8 mouse cellular contexts compared by ENCODE assay signal in the genomic region with DNA sequence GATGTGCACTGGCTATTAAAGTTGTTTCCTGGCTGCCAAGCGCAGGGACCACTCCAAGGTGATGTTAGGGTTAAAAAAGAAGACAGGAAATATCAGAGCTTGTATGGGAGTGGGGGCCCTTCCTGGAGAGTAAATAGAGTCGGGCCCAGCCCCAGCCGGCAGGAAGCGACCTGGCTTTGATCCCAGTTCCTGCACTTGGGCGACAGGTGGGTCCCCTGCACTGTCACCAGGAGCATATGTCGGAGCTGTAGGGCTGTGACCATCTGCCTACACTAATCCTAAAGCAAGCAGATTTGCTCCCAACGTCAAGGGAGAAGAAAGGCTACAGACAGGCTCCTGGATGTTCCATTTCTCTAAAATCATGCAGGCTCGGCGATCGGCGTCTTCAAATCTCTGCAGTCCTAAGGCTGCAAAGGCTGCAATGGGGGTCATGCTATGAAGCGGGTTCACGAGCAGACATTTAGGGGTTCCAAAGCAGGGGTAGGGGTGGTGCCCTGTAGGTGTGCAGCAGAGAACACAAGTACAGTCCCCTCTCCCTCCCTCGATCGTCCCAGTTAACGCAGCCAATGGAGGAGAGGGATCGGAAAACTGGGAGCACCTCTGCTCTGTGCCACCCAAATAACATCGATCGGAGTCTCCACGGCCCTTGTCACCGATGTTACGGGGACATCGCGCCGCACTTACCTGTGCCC. TPM values are rescaled to one million over a fixed set of nuclear protein-coding genes. Genes with fewer than 3 reads are reported as not detected.
DNase-seq lines count a peak whose midpoint lies in the region; ATAC-seq lines count a peak whose summit lies in the region.

No protein-coding gene starts in this region.

- no peaks in the 10 kb centered on the region for H3K27me3 ChIP-seq in forebrain, embryonic 14.5 days (replicated peaks; ENCODE audit: control insufficient read depth, insufficient read depth, low read length)
- H3K27me3 ChIP-seq in hindbrain, embryonic 16.5 days (replicated peaks; ENCODE audit: control insufficient read depth, insufficient read depth, low read length): no peaks in the 10 kb centered on the region
- no peaks in the 10 kb centered on the region for H3K27me3 ChIP-seq in midbrain, embryonic 16.5 days (ENCODE audit: control insufficient read depth, insufficient read depth, low read depth, low read length)

- peaks cover 10% of the 10 kb centered on the region for H3K4me1 ChIP-seq in forebrain, embryonic 14.5 days (ENCODE audit: control insufficient read depth, insufficient read depth, low read length)
- H3K4me1 ChIP-seq in hindbrain, embryonic 16.5 days (ENCODE audit: control insufficient read depth, insufficient read depth, low read depth, low read length): peaks cover 13% of the 10 kb centered on the region
- H3K4me1 ChIP-seq in midbrain, embryonic 16.5 days (ENCODE audit: control insufficient read depth, insufficient read depth, low read length): peaks cover 18% of the 10 kb centered on the region

- no peaks in the 10 kb centered on the region for H3K36me3 ChIP-seq in forebrain, embryonic 14.5 days (ENCODE audit: control insufficient read depth, insufficient read depth, low read length)
- H3K36me3 ChIP-seq in hindbrain, embryonic 16.5 days (ENCODE audit: control insufficient read depth, insufficient read depth, low read length): no peaks in the 10 kb centered on the region
- H3K36me3 ChIP-seq in midbrain, embryonic 16.5 days (ENCODE audit: control insufficient read depth, insufficient read depth, low read length): no peaks in the 10 kb centered on the region

- H3K9me3 ChIP-seq in forebrain, embryonic 14.5 days (replicated peaks; ENCODE audit: control insufficient read depth, low read length): no peaks in the 10 kb centered on the region
- H3K9me3 ChIP-seq in hindbrain, embryonic 16.5 days (ENCODE audit: control insufficient read depth, low read length): no peaks in the 10 kb centered on the region
- no peaks in the 10 kb centered on the region for H3K9me3 ChIP-seq in midbrain, embryonic 16.5 days (replicated peaks; ENCODE audit: control insufficient read depth, low read length, poor library complexity, severe bottlenecking)

- H3K4me2 ChIP-seq in forebrain, embryonic 14.5 days (ENCODE audit: low read length): peak overlapping the region; percentile 69
- peak overlapping the region; percentile 94 for H3K4me2 ChIP-seq in hindbrain, embryonic 16.5 days (ENCODE audit: low read length)
- peak overlapping the region; percentile 89 for H3K4me2 ChIP-seq in midbrain, embryonic 16.5 days (ENCODE audit: low read length)

- DNase-seq in gastrocnemius, adult 18-20 months (ENCODE audit: low spot score): peak; percentile 30
- DNase-seq in gastrocnemius, postnatal 36 days: no peak
- peak; percentile 63 to 75 for DNase-seq in adrenal gland, postnatal 36 days
- peak; percentile 52 for DNase-seq in forebrain, embryonic 14.5 days (ENCODE audit: low spot score)
- DNase-seq in liver: peak; percentile 26
- DNase-seq in right cerebral cortex, postnatal 25 days: no peak

- peak overlapping the region; percentile 62 for H3K27ac ChIP-seq in forebrain, embryonic 14.5 days (ENCODE audit: low read depth, low read length)
- H3K27ac ChIP-seq in hindbrain, embryonic 16.5 days (ENCODE audit: low read depth, low read length): peak overlapping the region; percentile 74
- peak overlapping the region; percentile 68 for H3K27ac ChIP-seq in midbrain, embryonic 16.5 days (ENCODE audit: low read length)

- ATAC-seq in forebrain, embryonic 14.5 days: peak; percentile 74
- peak; percentile 76 for ATAC-seq in hindbrain, embryonic 16.5 days
- ATAC-seq in midbrain, embryonic 16.5 days: peak; percentile 74; the same call in 1 of the 2 replicates

- H3K4me3 ChIP-seq in forebrain, embryonic 14.5 days (ENCODE audit: low read depth, low read length): peak overlapping the region; percentile 67
- peak overlapping the region; percentile 52 for H3K4me3 ChIP-seq in hindbrain, embryonic 16.5 days (ENCODE audit: low read length)
- peak overlapping the region; percentile 49 for H3K4me3 ChIP-seq in midbrain, embryonic 16.5 days (ENCODE audit: low read depth, low read length)

- WGBS in forebrain, embryonic 14.5 days: 5% methylated on average over 22 of the region's 25 CpGs
- 3% methylated on average over 25 of the region's 25 CpGs for WGBS in hindbrain, embryonic 16.5 days
- WGBS in midbrain, embryonic 16.5 days: 4% methylated on average over 25 of the region's 25 CpGs

- peak overlapping the region; percentile 74 for H3K9ac ChIP-seq in forebrain, embryonic 14.5 days (ENCODE audit: low read length)
- peak overlapping the region; percentile 74 for H3K9ac ChIP-seq in hindbrain, embryonic 16.5 days (ENCODE audit: low read depth, low read length)
- H3K9ac ChIP-seq in midbrain, embryonic 16.5 days (ENCODE audit: low read depth, low read length): peak overlapping the region; percentile 85

- intact Hi-C loops in gastrocnemius, postnatal 36 days (cut with DNase I): loop anchor here (5.0 kb wide), 1 partner anchor 34 kb away; no protein-coding TSS in a partner anchor

RNA-seq across cellular contexts. Expression of a gene that starts 0.5 kb away (rescaled TPM):
- 10 to 100 TPM; 14.1 to 16.0 TPM for total RNA-seq in gastrocnemius, adult 18-20 months (2021)
- total RNA-seq in gastrocnemius, postnatal 36 days (2021): 10 to 100 TPM; 14.0 to 14.2 TPM
- 100 to 1,000 TPM in 1 of 2 experiments, 10 to 100 TPM in 1; 92.8 to 111 TPM for total RNA-seq in adrenal gland, postnatal 36 days (2021)
- polyA plus RNA-seq in forebrain, embryonic 14.5 days (2014; fragmentation: Nextera tagmentation; extraction: Ambion mirVana): 21.7 and 26.5 TPM in 2 replicates
- 41.8 and 45.8 TPM in 2 replicates for polyA plus RNA-seq in hindbrain, embryonic 16.5 days (2015; fragmentation: Nextera tagmentation; extraction: Ambion mirVana)
- 46.1 and 48.2 TPM in 2 replicates for polyA plus RNA-seq in midbrain, embryonic 16.5 days (2015; fragmentation: Nextera tagmentation; extraction: Ambion mirVana)

RNA-seq across cellular contexts. Expression of a gene that starts 21.3 kb away (rescaled TPM):
- 10 to 100 TPM; 39.4 to 45.3 TPM for total RNA-seq in gastrocnemius, adult 18-20 months (2021)
- 10 to 100 TPM; 33.8 to 35.6 TPM for total RNA-seq in gastrocnemius, postnatal 36 days (2021)
- total RNA-seq in adrenal gland, postnatal 36 days (2021): 100 to 1,000 TPM; 115 to 151 TPM
- polyA plus RNA-seq in forebrain, embryonic 14.5 days (2014; fragmentation: Nextera tagmentation; extraction: Ambion mirVana): 82.8 and 105 TPM in 2 replicates
- 80.7 and 90.7 TPM in 2 replicates for polyA plus RNA-seq in hindbrain, embryonic 16.5 days (2015; fragmentation: Nextera tagmentation; extraction: Ambion mirVana)
- 97.3 and 98.5 TPM in 2 replicates for polyA plus RNA-seq in midbrain, embryonic 16.5 days (2015; fragmentation: Nextera tagmentation; extraction: Ambion mirVana)

RNA-seq across cellular contexts. Expression of a gene that starts 32.9 kb away (rescaled TPM):
- not detected for total RNA-seq in gastrocnemius, adult 18-20 months (2021)
- not detected for total RNA-seq in gastrocnemius, postnatal 36 days (2021)
- total RNA-seq in adrenal gland, postnatal 36 days (2021): under 1 TPM; 0.69 to 0.86 TPM
- polyA plus RNA-seq in forebrain, embryonic 14.5 days (2014; fragmentation: Nextera tagmentation; extraction: Ambion mirVana): 0.06 TPM in 1 of 2 replicates, not detected in the other
- polyA plus RNA-seq in hindbrain, embryonic 16.5 days (2015; fragmentation: Nextera tagmentation; extraction: Ambion mirVana): 0.07 and 0.09 TPM in 2 replicates
- polyA plus RNA-seq in midbrain, embryonic 16.5 days (2015; fragmentation: Nextera tagmentation; extraction: Ambion mirVana): not detected in 2 replicates

Comparison
In these comparisons a context has a peak if more than half of its experiments do, and no peak if none do; other contexts are left out.
1. DNase-seq: peak in gastrocnemius, adult 18-20 months (single experiment), adrenal gland, postnatal 36 days (2 of 2), forebrain, embryonic 14.5 days (single experiment) and liver (single experiment); none in gastrocnemius, postnatal 36 days (0 of 2) and right cerebral cortex, postnatal 25 days (single experiment).
2. RNA of a gene that starts 0.5 kb away (total RNA-seq): 92.8 to 111 TPM in adrenal gland, postnatal 36 days; 14.1 to 16.0 TPM in gastrocnemius, adult 18-20 months and 14.0 to 14.2 TPM in gastrocnemius, postnatal 36 days; every median in the first group is over 4 times any median in the second.
3. Peak in every context shown above with its lines, with median percentiles within 50 percentile points of each other: ATAC-seq, H3K27ac ChIP-seq, H3K4me2 ChIP-seq, H3K4me3 ChIP-seq and H3K9ac ChIP-seq.